Mouse (Mus musculus): ENCODE data around the gene Mfsd4b2.
"Not testable (repeated sequence)": the region's sequence is repeated elsewhere in the genome, so short reads cannot be mapped to it uniquely, and the experiment has no call there.

The Mfsd4b2 gene

GRCm38 (mm10) chr10:39926616-39927139 lies at the start of gene Mfsd4b2:
Mfsd4b2 (minus strand) TSS chr10:39926923.
- no peak for DNase-seq

- DNase-seq, result no peak
These were observed 49.0 kb upstream of the Mfsd4b2 start for GRCm38 (mm10) chr10:39975771-39976170.

- DNase-seq, result no peak
These were observed 48.3 kb upstream of the Mfsd4b2 start for GRCm38 (mm10) chr10:39974982-39975381.

GRCm38 (mm10) chr10:39967512-39967911 lies 40.8 kb upstream of the Mfsd4b2 start:
- DNase-seq, result no peak

- no peak for DNase-seq
These were observed 35.2 kb upstream of the Mfsd4b2 start for GRCm38 (mm10) chr10:39961906-39962305.

GRCm38 (mm10) chr10:39960441-39960822 lies 33.7 kb upstream of the Mfsd4b2 start:
- DNase-seq, result no peak

GRCm38 (mm10) chr10:39959761-39960440 lies 33.2 kb upstream of the Mfsd4b2 start, which contains the start of gene Mfsd4b3:
Mfsd4b3 (minus strand) TSS chr10:39960153.
- peak; percentile 89 for DNase-seq

- DNase-seq, result no peak
These were observed 31.5 kb upstream of the Mfsd4b2 start for GRCm38 (mm10) chr10:39958266-39958665.

GRCm38 (mm10) chr10:39956340-39956878 lies 29.7 kb upstream of the Mfsd4b2 start:
- no peak for DNase-seq

GRCm38 (mm10) chr10:39955163-39955562 lies 28.4 kb upstream of the Mfsd4b2 start:
- DNase-seq, result no peak

GRCm38 (mm10) chr10:39949377-39949954 lies 22.7 kb upstream of the Mfsd4b2 start:
- DNase-seq, result no peak

- not testable (repeated sequence) for DNase-seq
These were observed 20.5 kb upstream of the Mfsd4b2 start for GRCm38 (mm10) chr10:39947195-39947594.

GRCm38 (mm10) chr10:39936553-39936952 lies 9.8 kb upstream of the Mfsd4b2 start:
- DNase-seq, result no peak

GRCm38 (mm10) chr10:39924556-39924955 lies 2.2 kb downstream of the Mfsd4b2 start:
- not testable (repeated sequence) for DNase-seq

GRCm38 (mm10) chr10:39912616-39913015 lies 14.1 kb downstream of the Mfsd4b2 start:
- no peak for DNase-seq

- DNase-seq, result no peak
These were observed 17.8 kb downstream of the Mfsd4b2 start for GRCm38 (mm10) chr10:39908768-39909441.

GRCm38 (mm10) chr10:39906799-39907658 lies 19.7 kb downstream of the Mfsd4b2 start:
- no peak for DNase-seq

GRCm38 (mm10) chr10:39904191-39904590 lies 22.5 kb downstream of the Mfsd4b2 start:
- DNase-seq, result no peak

GRCm38 (mm10) chr10:39898874-39899371 lies 27.8 kb downstream of the Mfsd4b2 start, which contains the start of gene Mfsd4b4:
Mfsd4b4 (minus strand) TSS chr10:39899238.
- peak; percentile 93 for DNase-seq

GRCm38 (mm10) chr10:39896503-39896902 lies 30.2 kb downstream of the Mfsd4b2 start:
- no peak for DNase-seq

- DNase-seq, result no peak
These were observed 32.7 kb downstream of the Mfsd4b2 start for GRCm38 (mm10) chr10:39893702-39894697.

Data from cerebellum, adult 9-11 months (tissue).